Mouse (Mus musculus): Measurements from ENCODE around the gene Plekhg2. TPM values are rescaled to one million over a fixed set of nuclear protein-coding genes. Genes with fewer than 3 reads are reported as not detected.

Plekhg2 gene
- 71.6 and 78.6 TPM in 2 replicates for polyA plus RNA-seq (2016; fragmentation: Nextera tagmentation; extraction: Ambion mirVana)

DNA sequence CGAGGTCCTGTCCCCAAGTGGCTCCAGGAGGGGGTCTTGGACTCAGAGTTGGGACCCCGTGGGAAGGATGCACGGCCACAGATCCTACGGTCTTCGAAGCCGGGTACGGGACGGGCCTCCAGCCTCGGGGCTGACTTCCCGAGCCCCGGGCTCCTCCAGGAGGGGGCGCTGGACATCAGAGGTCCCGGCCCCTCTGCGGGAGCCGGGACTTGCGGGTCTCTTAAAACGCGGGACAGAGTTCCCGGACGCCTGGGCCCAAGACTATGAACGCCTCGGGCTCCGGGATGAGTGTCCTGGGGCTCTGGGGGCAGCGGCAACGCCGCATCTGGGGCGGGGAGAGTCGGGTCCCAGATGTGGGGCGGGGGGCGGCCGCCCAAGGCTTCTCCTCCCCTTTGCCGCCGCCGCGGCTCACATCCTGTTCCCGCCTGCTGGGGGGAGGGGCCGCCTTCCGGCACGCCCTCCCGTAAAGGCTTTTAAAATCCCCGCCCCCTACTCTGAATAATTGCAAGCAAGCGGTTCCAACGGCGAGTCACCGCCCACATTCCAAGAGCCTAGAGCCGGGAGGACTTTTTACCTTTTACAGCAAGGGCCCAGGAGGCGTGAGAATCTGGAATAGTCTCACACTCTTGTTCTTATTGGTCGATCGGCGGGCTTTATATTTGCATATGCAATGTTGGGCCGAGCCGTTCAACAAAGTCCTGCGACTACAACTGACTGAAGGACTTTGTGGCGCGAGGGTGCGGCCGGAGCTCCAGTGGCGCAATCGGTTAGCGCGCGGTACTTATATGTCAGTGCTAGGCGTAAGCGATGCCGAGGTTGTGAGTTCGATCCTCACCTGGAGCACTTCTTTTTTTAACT, at the start of gene Plekhg2:
Gene Plekhg2, minus strand, starts transcription at position 349 of the 858 bp plus-strand sequence.
- peak; percentile 82 for ATAC-seq (ENCODE audit: low FRiP score, low read depth)
- peak within 1 kb of the TSS; percentile 91 for H3K27ac ChIP-seq (replicated peaks)
- peaks cover 27% of the 10 kb centered on the region for H3K36me3 ChIP-seq
- H3K9ac ChIP-seq (replicated peaks) = peak within 1 kb of the TSS; percentile 86
- peaks cover 45% of the 10 kb centered on the region for H3K4me1 ChIP-seq
- peak within 1 kb of the TSS; percentile 81 for H3K4me3 ChIP-seq
- H3K4me2 ChIP-seq (replicated peaks) = peak within 1 kb of the TSS; percentile 87
- H3K27me3 ChIP-seq = peaks cover 9% of the 10 kb centered on the region
- WGBS = under 1% methylated on average over 56 of the region's 66 CpGs
- no peaks in the 10 kb centered on the region for H3K9me3 ChIP-seq

DNA sequence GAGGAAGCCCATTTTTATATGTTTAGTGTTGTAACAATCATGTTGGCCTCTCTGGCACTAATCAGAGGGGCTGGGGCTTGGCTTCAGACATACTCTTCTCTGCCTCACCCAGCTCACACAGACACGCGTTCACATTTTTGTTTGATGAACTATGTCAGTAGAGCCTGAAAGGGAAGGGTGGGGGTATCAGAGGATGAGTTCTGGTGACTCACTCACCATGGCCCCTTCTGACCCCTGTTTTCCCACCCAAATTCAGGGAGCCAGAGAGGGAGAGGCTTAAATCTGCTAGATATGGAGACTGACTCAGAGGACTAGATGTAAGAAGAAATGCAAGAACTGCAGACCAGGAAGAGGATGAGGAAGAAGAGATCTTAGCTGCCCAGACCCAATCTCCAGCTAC, 47.0 kb upstream of the Plekhg2 start:
- Histone ChIP-seq H3K9ac (replicated peaks) (no peak overlapping the region), H3K27ac (replicated peaks) (no peak overlapping the region), H3K36me3 (peaks cover 85% of the 10 kb centered on the region), H3K4me1 (no peaks in the 10 kb centered on the region), H3K27me3 (no peaks in the 10 kb centered on the region), H3K9me3 (no peaks in the 10 kb centered on the region), H3K4me3 (no peak overlapping the region), H3K4me2 (replicated peaks) (no peak overlapping the region)
- ATAC-seq (ENCODE audit: low FRiP score, low read depth) = no peak
- WGBS = 98% methylated on average over 2 of the region's 2 CpGs

DNA sequence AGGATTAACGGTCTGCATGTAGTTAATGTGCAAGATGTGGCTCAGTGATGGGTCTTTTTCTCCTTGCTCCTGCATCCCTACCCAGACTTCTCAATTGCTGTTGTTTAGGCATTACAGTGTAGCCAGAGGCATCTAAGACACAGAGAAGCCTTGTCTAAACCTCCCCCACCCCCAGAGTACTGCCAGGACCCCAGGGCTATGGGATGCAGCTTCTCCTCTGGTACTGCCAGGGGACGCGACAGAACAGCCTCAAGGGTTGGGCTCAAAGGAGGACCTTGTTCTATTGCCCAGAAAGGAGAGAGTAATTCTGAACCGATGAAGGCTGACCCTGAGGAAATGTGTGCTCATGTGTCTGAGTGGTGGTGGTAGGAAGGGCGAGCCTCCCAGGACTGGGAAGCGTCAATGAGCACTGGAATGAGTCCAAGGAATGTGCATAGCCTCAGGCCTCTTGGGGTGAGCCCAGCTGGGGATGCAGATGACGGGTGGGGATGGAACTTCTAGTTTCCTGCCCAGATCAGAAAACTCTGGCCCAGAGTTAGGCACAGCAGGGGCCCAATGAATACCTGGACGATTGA, 45.8 kb upstream of the Plekhg2 start:
- no peaks in the 10 kb centered on the region for H3K9me3 ChIP-seq
- H3K4me2 ChIP-seq (replicated peaks) = no peak overlapping the region
- H3K36me3 ChIP-seq = peaks cover 89% of the 10 kb centered on the region
- H3K27me3 ChIP-seq = no peaks in the 10 kb centered on the region
- no peak overlapping the region for H3K27ac ChIP-seq (replicated peaks)
- H3K9ac ChIP-seq (replicated peaks) = no peak overlapping the region
- H3K4me1 ChIP-seq = no peaks in the 10 kb centered on the region
- H3K4me3 ChIP-seq = no peak overlapping the region
- 93% methylated on average over 8 of the region's 8 CpGs for WGBS
- ATAC-seq (ENCODE audit: low FRiP score, low read depth) = no peak

DNA sequence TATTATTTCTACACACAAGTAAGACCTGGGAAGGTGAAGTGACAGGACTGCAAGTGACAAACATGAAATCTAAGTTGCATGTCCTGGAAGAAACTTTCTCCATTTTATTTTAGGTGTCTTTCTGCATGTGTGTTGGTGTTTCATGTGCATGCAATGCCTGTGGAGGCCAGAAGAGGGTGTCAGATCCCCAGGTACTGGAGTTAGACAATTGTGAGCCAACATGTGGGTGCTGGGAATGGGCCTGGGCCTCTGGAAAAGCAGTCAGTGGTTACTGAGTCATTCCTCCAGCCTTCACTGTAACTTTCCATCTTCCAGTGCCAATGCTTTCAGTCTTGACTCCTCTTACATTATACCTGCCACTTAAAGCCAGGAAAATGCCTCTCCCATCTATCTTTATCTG, 45.0 kb upstream of the Plekhg2 start:
- no peaks in the 10 kb centered on the region for H3K27me3 ChIP-seq
- H3K9ac ChIP-seq (replicated peaks) = no peak overlapping the region
- no peak for ATAC-seq (ENCODE audit: low FRiP score, low read depth)
- no peak overlapping the region for H3K27ac ChIP-seq (replicated peaks)
- no peaks in the 10 kb centered on the region for H3K9me3 ChIP-seq
- H3K4me3 ChIP-seq = no peak overlapping the region
- no peaks in the 10 kb centered on the region for H3K4me1 ChIP-seq
- H3K4me2 ChIP-seq (replicated peaks) = no peak overlapping the region
- H3K36me3 ChIP-seq = peaks cover 89% of the 10 kb centered on the region

DNA sequence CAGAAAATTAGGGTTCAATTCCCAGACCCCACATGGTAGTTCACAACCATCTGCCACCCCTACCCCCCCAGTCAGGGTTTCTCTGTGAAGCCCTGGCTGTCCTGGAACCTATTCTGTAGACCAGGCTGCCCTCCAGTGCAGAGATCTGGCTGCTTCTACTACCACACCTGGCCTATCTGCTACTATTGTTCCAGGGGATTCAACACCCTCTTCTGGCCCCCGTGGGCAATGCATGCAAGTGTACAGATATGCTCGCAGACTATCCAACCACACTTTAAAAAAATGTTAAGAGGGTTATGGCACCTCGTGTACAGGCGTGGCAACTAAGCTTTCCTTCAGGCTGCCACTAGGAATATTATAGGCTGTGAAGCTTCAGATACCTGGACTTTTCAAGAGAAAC, 40.4 kb upstream of the Plekhg2 start:
- Histone ChIP-seq H3K9ac (replicated peaks) (no peak overlapping the region), H3K27ac (replicated peaks) (no peak overlapping the region), H3K36me3 (peaks cover 87% of the 10 kb centered on the region), H3K4me1 (no peaks in the 10 kb centered on the region), H3K4me3 (no peak overlapping the region), H3K9me3 (no peaks in the 10 kb centered on the region), H3K4me2 (replicated peaks) (no peak overlapping the region), H3K27me3 (no peaks in the 10 kb centered on the region)
- ATAC-seq (ENCODE audit: low FRiP score, low read depth) = no peak
- WGBS = 90% methylated on average over 4 of the region's 4 CpGs

DNA sequence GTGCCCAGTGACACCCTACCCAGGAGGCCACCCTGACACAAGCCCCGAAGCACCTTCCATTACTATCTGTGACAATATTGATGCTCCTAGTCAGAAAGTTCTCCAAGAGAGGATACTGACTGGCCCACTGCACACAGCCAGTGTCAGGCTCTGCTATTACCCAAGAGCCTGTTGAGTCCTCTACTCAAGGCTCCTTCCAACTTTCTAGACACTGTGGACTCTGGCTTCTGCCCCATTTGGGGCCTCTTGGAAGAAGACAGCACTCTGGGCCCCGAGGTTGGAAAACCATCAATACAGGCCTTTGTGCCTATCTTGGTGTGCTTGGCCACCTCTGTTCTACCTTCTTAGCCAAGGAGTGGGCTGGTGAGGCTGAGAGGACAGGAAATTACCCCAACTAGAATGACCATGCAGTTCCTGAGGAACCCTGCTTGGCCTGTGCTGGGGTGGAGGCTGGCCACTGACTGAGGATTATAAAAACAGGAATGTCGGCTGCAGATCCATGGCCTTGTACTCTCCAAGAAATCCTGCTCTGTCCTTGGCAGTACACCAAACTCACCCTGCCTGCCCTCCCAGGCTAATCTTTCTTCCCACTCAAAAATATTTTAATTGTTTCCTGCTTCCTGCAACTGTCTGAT, 38.6 kb upstream of the Plekhg2 start:
- Histone ChIP-seq H3K4me2 (replicated peaks) (no peak overlapping the region), H3K4me1 (no peaks in the 10 kb centered on the region), H3K9me3 (no peaks in the 10 kb centered on the region), H3K27me3 (no peaks in the 10 kb centered on the region), H3K36me3 (peaks cover 93% of the 10 kb centered on the region), H3K9ac (replicated peaks) (no peak overlapping the region), H3K4me3 (no peak overlapping the region), H3K27ac (replicated peaks) (no peak overlapping the region)
- whole genome bisulfite sequencing = 88% methylated on average over 3 of the region's 3 CpGs
- no peak for ATAC-seq (ENCODE audit: low FRiP score, low read depth)

DNA sequence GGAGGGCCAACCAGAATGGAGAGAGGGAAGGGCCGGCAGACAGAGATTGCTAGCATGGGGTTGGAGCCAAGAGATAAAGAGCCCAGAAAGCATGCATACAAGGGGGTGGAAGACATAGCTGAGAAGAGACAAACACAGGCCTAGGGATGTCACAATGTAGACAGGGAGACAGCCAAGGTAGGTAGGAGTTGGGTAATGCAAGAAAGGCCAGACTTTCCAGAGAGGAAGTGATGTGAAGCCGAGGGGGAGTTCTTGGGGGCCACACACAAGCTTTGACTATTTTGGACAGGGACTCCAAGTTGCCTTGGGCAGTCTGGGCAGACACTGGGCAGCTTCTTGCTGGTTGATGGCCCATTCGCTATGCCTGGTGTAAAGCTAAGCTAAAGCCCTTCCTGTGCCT, 29.5 kb upstream of the Plekhg2 start:
- H3K36me3 ChIP-seq = peaks cover 91% of the 10 kb centered on the region
- 83% methylated on average over 3 of the region's 3 CpGs for WGBS
- no peak overlapping the region for H3K27ac ChIP-seq (replicated peaks)
- no peaks in the 10 kb centered on the region for H3K27me3 ChIP-seq
- H3K4me3 ChIP-seq = no peak overlapping the region
- no peaks in the 10 kb centered on the region for H3K9me3 ChIP-seq
- H3K4me1 ChIP-seq = no peaks in the 10 kb centered on the region
- no peak for ATAC-seq (ENCODE audit: low FRiP score, low read depth)
- H3K4me2 ChIP-seq (replicated peaks) = no peak overlapping the region
- H3K9ac ChIP-seq (replicated peaks) = no peak overlapping the region

DNA sequence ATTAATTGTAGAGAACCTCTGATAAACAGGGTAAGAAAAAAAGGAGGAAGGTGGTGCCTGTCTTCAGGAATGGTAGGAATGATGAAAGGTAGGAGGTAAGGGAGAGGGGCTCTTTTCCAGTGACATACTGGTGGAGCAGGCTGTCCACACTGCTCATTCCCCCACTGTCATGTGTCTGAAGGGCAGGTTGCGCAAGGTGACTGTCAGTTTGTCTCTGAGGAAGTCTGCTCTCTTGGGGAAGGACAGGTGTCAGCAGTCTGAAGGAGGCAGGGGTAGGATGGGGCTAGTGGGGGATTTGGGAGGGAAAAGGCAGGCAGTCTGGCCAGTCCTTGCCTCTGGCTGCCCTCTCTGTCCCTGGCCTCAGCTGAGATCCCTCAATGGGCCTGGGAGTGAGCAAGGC, 28.6 kb upstream of the Plekhg2 start:
- H3K4me2 ChIP-seq (replicated peaks) = no peak overlapping the region

DNA sequence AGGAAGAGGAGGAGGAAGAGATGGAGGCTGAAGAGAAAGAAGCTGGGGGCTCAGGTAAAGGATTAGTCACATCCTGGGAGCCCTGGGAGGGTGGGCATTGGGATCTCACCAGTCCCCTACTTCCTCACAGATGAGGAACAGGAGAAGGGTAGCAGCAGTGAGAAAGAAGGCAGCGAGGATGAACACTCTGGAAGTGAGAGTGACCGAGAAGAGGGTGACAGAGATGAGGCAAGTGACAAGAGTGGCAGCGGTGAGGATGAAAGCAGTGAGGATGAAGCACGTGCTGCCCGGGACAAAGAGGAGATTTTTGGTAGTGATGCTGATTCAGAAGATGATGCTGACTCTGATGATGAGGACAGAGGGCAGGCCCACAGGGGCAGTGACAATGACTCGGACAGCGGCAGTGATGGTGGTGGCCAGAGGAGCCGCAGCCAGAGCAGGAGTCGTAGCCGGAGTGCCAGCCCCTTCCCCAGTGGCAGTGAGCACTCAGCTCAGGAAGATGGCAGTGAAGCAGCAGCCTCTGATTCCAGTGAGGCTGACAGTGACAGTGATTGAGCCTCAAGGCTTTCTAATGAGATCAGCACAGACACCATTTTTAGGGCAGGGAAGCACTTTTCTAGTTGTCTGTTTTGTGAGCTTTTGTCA, 26.4 kb upstream of the Plekhg2 start:
- H3K4me3 ChIP-seq = no peak overlapping the region
- no peak for ATAC-seq (ENCODE audit: low FRiP score, low read depth)
- no peaks in the 10 kb centered on the region for H3K9me3 ChIP-seq
- H3K27ac ChIP-seq (replicated peaks) = no peak overlapping the region
- no peaks in the 10 kb centered on the region for H3K27me3 ChIP-seq
- H3K4me1 ChIP-seq = peaks cover 2% of the 10 kb centered on the region
- no peak overlapping the region for H3K4me2 ChIP-seq (replicated peaks)
- H3K9ac ChIP-seq (replicated peaks) = no peak overlapping the region
- 91% methylated on average over 10 of the region's 10 CpGs for WGBS
- H3K36me3 ChIP-seq = peaks cover 83% of the 10 kb centered on the region

More for the DNA sequence above, 28.6 kb upstream of the Plekhg2 start:
- ATAC-seq (ENCODE audit: low FRiP score, low read depth) = no peak
- Histone ChIP-seq H3K9ac (replicated peaks) (no peak overlapping the region), H3K27ac (replicated peaks) (no peak overlapping the region), H3K27me3 (no peaks in the 10 kb centered on the region), H3K4me1 (no peaks in the 10 kb centered on the region), H3K9me3 (no peaks in the 10 kb centered on the region), H3K36me3 (peaks cover 91% of the 10 kb centered on the region), H3K4me3 (no peak overlapping the region)
- WGBS = 90% methylated on average over 1 of the region's 1 CpGs

DNA sequence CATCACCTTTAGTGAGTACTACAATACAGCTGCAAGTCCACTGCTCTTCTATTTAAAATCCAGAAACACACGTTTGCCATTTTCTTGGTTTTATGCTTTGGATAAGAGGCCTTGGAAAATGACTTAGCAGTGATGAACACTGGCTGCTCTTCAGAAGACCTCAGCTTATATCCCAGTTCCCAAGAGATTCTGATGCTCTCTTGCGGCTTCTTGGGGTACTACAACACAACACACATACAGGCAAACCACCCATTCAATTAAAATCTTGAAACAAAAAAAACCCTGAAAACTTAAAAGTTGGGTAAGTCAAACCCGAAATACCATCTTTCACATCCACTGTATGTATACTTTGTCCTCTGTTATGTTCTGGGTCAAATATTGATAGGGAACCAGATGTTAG, 25.6 kb upstream of the Plekhg2 start:
- H3K27me3 ChIP-seq = no peaks in the 10 kb centered on the region
- H3K4me3 ChIP-seq = no peak overlapping the region
- no peak overlapping the region for H3K9ac ChIP-seq (replicated peaks)
- no peak overlapping the region for H3K4me2 ChIP-seq (replicated peaks)
- no peaks in the 10 kb centered on the region for H3K9me3 ChIP-seq
- no peak for ATAC-seq (ENCODE audit: low FRiP score, low read depth)
- 66% methylated on average over 3 of the region's 3 CpGs for WGBS
- H3K36me3 ChIP-seq = peaks cover 75% of the 10 kb centered on the region
- no peak overlapping the region for H3K27ac ChIP-seq (replicated peaks)
- peaks cover 8% of the 10 kb centered on the region for H3K4me1 ChIP-seq

DNA sequence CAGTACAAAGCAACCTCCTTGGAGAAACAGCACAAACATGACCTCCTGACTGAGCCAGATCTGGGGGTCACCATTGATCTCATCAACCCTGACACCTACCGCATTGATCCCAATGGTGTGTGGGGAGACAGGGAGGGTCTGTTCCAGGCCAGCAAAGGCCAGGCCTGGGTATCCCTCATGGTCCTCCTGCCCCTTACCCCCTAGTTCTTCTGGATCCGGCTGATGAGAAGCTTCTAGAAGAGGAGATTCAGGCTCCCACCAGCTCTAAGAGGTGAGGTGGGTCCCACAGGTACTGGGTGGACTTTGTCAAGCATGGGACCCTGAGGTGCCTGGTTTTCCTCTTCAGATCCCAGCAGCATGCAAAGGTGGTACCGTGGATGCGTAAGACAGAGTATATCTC, 23.0 kb upstream of the Plekhg2 start:
- ATAC-seq (ENCODE audit: low FRiP score, low read depth) = no peak
- Histone ChIP-seq H3K9ac (replicated peaks) (no peak overlapping the region), H3K27me3 (no peaks in the 10 kb centered on the region), H3K4me2 (replicated peaks) (no peak overlapping the region), H3K4me3 (no peak overlapping the region), H3K4me1 (peaks cover 16% of the 10 kb centered on the region), H3K9me3 (no peaks in the 10 kb centered on the region), H3K27ac (replicated peaks) (no peak overlapping the region), H3K36me3 (peaks cover 51% of the 10 kb centered on the region)
- 97% methylated on average over 4 of the region's 4 CpGs for WGBS

Data from midbrain, embryonic 12.5 days (tissue).